Mouse (Mus musculus) common myeloid progenitor, adult 5-6 weeks (primary cell): ENCODE data around the gene Pign. TPM values are rescaled to one million over a fixed set of nuclear protein-coding genes. Genes with fewer than 3 reads are reported as not detected.

Experiments
- ATAC-seq: replicated peaks from 2 replicates; pipeline ENCODE4 v1.8.0; 2016; ENCODE audit warnings: low read depth, mild to moderate bottlenecking, moderate TSS enrichment, inconsistent platforms; ENCODE audit not compliant: poor library complexity, severe bottlenecking
- total RNA-seq: library from RNA; stranded (forward); fragments of 200-1000, 187-1606 nt; gene quantifications from 2 replicates; pipeline ENCODE4 v1.2.3, GENCODE M21; 2017

Pign gene
- total RNA-seq, result 43.5 and 43.7 TPM in 2 replicates

GRCm38 (mm10) chr1:105663171-105663961 lies at the start of gene Pign, which contains the start of gene Relch:
Gene Pign, minus strand, starts transcription at chr1:105663677.
Gene Relch, plus strand, starts transcription at chr1:105663861.
- peak; percentile 88 for ATAC-seq

GRCm38 (mm10) chr1:105712822-105713221 lies 49.3 kb upstream of the Pign start:
- ATAC-seq, result no peak

- no peak for ATAC-seq
Observed at GRCm38 (mm10) chr1:105711227-105711626, 47.8 kb upstream of the Pign start.

- no peak for ATAC-seq
Observed at GRCm38 (mm10) chr1:105709415-105709814, 45.9 kb upstream of the Pign start.

GRCm38 (mm10) chr1:105700984-105701530 lies 37.6 kb upstream of the Pign start:
- ATAC-seq, result no peak

- ATAC-seq, result no peak
Observed at GRCm38 (mm10) chr1:105695581-105695980, 32.1 kb upstream of the Pign start.

- no peak for ATAC-seq
Observed at GRCm38 (mm10) chr1:105685501-105685900, 22.0 kb upstream of the Pign start.

- peak; percentile 95 for ATAC-seq
Observed at GRCm38 (mm10) chr1:105680587-105680986, 17.1 kb upstream of the Pign start.

- ATAC-seq, result no peak
Observed at GRCm38 (mm10) chr1:105674763-105675162, 11.3 kb upstream of the Pign start.

- ATAC-seq, result no peak
Observed at GRCm38 (mm10) chr1:105669700-105670099, 6.2 kb upstream of the Pign start.

GRCm38 (mm10) chr1:105663962-105664812 lies 710 bp upstream of the Pign start:
- no peak for ATAC-seq

- no peak for ATAC-seq
Observed at GRCm38 (mm10) chr1:105662820-105663170, 682 bp downstream of the Pign start.

GRCm38 (mm10) chr1:105660015-105660414 lies 3.5 kb downstream of the Pign start:
- ATAC-seq, result no peak

- peak; percentile 87 for ATAC-seq
Observed at GRCm38 (mm10) chr1:105653981-105654380, 9.5 kb downstream of the Pign start.

GRCm38 (mm10) chr1:105650650-105651049 lies 12.8 kb downstream of the Pign start:
- ATAC-seq, result no peak

- ATAC-seq, result no peak
Observed at GRCm38 (mm10) chr1:105644093-105644492, 19.4 kb downstream of the Pign start.

- peak; percentile 78 for ATAC-seq
Observed at GRCm38 (mm10) chr1:105630481-105630880, 33.0 kb downstream of the Pign start.

GRCm38 (mm10) chr1:105589673-105590072 lies 73.8 kb downstream of the Pign start:
- no peak for ATAC-seq

- ATAC-seq, result no peak
Observed at GRCm38 (mm10) chr1:105588697-105589096, 74.8 kb downstream of the Pign start.

- no peak for ATAC-seq
Observed at GRCm38 (mm10) chr1:105582800-105583199, 80.7 kb downstream of the Pign start.

- ATAC-seq, result no peak
Observed at GRCm38 (mm10) chr1:105580909-105581308, 82.6 kb downstream of the Pign start.
